Mouse (Mus musculus) left cerebral cortex, postnatal 36 days (tissue): ENCODE measurements around the gene Ccdc89. TPM values are rescaled to one million over a fixed set of nuclear protein-coding genes. Genes with fewer than 3 reads are reported as not detected.
A peak's percentile ranks its signal among the peaks of the same experiment; 100 is the strongest.

Experiments used
- DNase-seq, 2 experiments: peaks; one replicate each; pipeline ENCODE4 v3.0.0; 2021 to 2022; ENCODE audit warnings: low spot score in 2 of 2, mixed read lengths in 1 of 2
- intact Hi-C: fragments of 180-260 bp; cut with DNase I; formaldehyde crosslinking; loops from one replicate; pipeline ENCODE4 v1.15.1; 2025
- total RNA-seq, 2 experiments: library from RNA; stranded (reverse); gene quantifications; 2 replicates each; pipeline ENCODE4 v1.2.3; 2021

Gene Ccdc89
- total RNA-seq, result under 1 TPM; 0.79 to 0.94 TPM

GRCm38 (mm10) chr7:90426020-90427001 lies at the start of gene Ccdc89:
Ccdc89 (plus strand) TSS chr7:90426577.
- peak; percentile 80 to 82 for DNase-seq
- intact Hi-C loops, result loop anchor here (10.0 kb wide), 1 partner anchor 442 kb away; the partner anchor contains the start of gene Eed

GRCm38 (mm10) chr7:90384411-90384810 lies 42.0 kb upstream of the Ccdc89 start:
- DNase-seq, result no peak
- intact Hi-C loops, result no loop called here

DNA sequence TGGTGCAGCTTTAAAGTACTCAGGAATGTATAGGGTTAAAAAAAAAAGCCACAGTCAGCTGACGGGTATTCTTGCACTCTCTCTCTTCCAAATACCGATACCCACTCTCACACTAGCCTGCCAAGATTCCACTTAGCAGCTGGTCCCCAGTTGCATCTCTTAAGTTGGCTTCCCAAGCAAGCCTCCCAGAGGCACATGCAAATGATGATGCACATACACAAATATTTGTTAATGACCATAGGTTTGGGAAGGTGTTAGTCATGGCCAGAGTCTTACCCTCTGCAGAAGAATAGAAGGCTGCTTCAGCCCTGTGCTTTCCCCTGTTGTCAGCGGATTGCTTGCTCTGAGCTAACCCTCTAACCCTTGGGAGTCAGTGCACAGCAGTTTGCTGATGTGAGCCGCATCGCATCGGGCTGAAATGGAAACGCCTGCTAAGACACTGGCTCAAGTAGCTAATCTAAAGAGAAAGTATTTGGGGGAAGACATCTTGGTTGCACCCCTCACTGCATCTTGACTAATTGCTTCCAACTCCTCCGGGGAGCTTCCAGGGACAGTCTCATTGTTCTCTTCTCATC lies 39.4 kb upstream of the Ccdc89 start:
- intact Hi-C loops, result no loop called here
- peak; percentile 68 to 73 for DNase-seq

DNA sequence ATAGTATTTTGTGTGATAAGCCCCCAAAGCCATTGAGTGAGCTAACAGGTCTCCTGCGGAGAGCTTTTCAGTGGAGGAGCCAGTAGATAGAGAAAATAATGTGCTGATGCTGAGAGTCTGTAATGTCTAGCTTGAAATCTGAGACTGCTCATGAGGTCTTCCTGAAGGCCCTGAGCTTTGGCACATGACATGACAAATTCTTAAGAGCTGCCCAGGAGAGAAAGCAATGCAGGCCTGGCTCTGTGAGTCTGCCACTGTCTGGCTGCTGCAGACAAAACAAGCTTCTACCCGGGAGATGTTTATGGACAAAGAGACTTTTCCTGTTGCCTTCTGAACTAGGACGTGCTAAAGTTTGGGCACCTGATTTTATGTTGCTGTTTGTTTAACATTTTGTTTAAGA lies 36.6 kb upstream of the Ccdc89 start:
- DNase-seq, result no peak
- intact Hi-C loops, result no loop called here

DNA sequence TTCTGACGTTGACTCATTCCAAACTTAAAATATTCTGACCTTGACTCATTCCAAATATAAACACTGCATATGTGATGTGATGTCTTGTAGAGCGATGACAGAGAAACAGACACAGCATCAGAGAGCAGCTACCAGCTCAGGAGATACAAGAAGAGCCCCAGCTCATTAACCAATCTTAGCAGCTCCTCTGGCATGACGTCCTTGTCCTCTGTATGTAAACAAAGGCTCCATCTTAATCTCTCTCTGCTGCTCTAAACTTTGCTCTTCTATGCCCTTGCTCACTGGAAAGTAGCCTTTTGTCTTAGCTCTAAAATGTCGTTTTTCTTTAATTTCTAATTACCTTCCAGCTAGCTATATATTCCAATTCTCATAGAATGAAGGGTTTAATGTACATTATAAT lies 31.3 kb upstream of the Ccdc89 start:
- intact Hi-C loops, result no loop called here
- DNase-seq, result no peak

DNA sequence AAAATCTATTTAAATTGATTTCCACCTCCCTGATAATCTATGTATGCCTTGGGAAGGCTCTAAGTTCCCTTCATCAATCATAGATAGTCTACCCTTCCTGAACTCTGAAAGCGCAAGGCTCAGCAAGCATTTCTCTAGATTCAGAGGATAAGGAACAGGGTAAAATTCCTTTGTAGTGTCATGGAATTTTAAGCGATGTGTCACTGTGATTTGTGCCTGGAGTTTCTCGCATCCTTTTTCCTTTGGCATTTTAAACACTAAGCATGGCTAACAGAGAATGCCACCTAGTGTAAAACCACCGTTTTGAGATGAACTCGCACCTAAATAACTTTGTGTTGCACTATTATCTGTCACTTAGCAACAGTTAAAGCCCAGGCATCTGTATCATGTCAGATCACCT lies 30.4 kb upstream of the Ccdc89 start:
- intact Hi-C loops, result no loop called here
- no peak for DNase-seq

- peak; percentile 48 to 49 for DNase-seq
- intact Hi-C loops, result loop anchor here (5.0 to 10.0 kb wide), 2 partner anchors 133 to 415 kb away; no protein-coding TSS in a partner anchor
Observed at GRCm38 (mm10) chr7:90409934-90410333, 16.4 kb upstream of the Ccdc89 start.

DNA sequence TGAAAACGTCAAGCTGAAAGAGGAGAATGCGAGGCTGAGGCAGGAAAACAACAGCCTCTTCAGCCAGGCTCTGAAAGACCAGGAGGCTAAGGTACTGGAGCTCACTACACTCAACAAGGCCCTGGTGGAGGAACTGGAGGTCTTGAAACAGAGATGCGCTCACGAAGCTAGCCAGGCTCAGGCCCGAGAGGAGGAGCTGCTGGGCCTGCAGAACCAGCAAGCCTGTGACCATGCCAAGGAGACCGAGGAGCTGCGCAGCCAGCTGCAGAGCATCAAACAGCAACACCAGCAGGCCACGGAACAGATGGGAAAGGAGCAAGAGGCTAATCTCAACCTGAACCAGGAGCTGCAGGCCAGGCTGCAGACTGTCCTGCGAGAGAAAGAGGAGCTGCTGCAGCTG lies 629 bp downstream of the Ccdc89 start:
- no peak for DNase-seq
- intact Hi-C loops, result loop anchor here (10.0 kb wide), 1 partner anchor 442 kb away; the partner anchor contains the start of gene Eed

DNA sequence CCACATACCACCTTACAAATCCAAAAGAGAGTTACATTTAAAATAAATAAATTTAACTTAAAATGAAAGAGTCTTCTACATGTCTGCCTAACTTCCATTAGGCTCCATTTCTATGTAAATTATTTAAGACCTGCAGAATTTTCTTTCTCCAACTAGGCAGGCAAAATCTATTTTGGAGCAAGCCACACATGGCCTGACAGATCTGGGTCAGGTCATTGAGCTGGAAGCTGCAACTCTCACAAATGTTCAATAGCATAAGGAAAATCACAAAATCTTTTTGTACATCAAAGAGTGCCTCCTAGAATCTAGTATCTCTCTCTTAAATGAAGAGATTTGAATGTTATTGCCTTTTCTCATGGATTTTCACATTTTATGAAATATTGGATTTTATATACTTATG lies 5.8 kb downstream of the Ccdc89 start:
- no peak for DNase-seq
- intact Hi-C loops, result no loop called here

- DNase-seq, result no peak
- intact Hi-C loops, result loop anchor here (5.0 kb wide), 1 partner anchor 308 kb away; the partner anchor contains the start of gene Picalm
Observed at GRCm38 (mm10) chr7:90440044-90440443, 13.7 kb downstream of the Ccdc89 start.

DNA sequence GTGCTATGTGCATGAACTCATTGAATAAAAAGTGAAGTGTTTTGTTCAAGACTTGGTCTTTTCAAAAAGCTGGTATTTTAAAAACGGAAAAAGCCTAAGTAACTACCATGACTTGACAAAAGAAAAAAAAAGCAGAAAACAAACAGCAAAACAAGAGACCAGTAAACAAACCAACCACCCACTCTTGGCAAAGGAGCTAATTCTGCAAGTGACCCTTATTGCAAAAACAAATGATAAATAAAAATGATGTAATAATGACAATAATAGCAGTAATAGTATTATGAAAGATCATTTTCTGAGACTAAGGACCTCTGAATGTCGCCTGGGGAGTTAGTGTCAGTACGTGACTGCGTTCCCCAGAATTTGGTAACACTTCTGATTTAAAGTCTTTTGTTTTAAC lies 15.7 kb downstream of the Ccdc89 start:
- intact Hi-C loops, result loop anchor here (1.0 to 5.0 kb wide), 3 partner anchors 15 to 310 kb away; partner anchors contain the start of genes Dlg2, Picalm, Tmem126a and Tmem126b
- no peak for DNase-seq

GRCm38 (mm10) chr7:90442518-90443080 lies 16.2 kb downstream of the Ccdc89 start, which contains the start of gene Crebzf:
Crebzf (plus strand) TSS chr7:90442729.
- peak; percentile 94 to 95 for DNase-seq
- intact Hi-C loops, result loop anchor here (1.0 to 5.0 kb wide), 3 partner anchors 14 to 310 kb away; partner anchors contain the start of genes Dlg2, Picalm, Tmem126a and Tmem126b

- intact Hi-C loops, result loop anchor here (2.0 to 5.0 kb wide), 2 partner anchors 13 to 311 kb away; partner anchors contain the start of genes Picalm and Tmem126a
- DNase-seq, result peak; percentile 74 to 81
Observed at GRCm38 (mm10) chr7:90443101-90444091, 17.0 kb downstream of the Ccdc89 start.

DNA sequence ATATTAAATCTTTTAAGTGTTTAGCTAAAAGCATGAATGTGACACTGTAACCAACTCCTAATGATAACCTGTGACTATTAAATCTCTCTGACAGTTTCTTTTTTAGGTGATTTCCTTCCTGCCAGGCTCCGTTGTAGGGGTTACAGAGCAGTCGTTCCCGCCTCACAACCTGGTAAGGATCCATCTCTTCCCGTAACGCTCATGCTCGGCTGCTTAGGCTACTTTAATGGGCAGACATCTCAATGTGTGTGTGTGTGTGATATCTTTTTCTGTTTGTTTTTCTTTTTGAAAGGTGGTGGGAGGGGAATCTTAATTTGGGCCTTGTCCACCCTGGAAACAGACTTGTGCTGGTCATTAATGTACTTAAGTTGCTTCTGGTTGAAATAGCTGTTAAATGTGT lies 17.8 kb downstream of the Ccdc89 start:
- no peak for DNase-seq
- intact Hi-C loops, result loop anchor here (5.0 kb wide), 1 partner anchor 312 kb away; the partner anchor contains the start of gene Picalm

- no peak for DNase-seq
- intact Hi-C loops, result loop anchor here (2.0 kb wide), 1 partner anchor 13 kb away; the partner anchor contains the start of gene Crebzf
Observed at GRCm38 (mm10) chr7:90456149-90456844, 29.9 kb downstream of the Ccdc89 start.

GRCm38 (mm10) chr7:90456845-90457468 lies 30.6 kb downstream of the Ccdc89 start, which contains the start of gene Tmem126a:
Tmem126a (minus strand) TSS chr7:90457229.
- intact Hi-C loops, result loop anchor here (2.0 kb wide), 1 partner anchor 14 kb away; the partner anchor contains the start of gene Crebzf
- DNase-seq, result peak; percentile 84

DNA sequence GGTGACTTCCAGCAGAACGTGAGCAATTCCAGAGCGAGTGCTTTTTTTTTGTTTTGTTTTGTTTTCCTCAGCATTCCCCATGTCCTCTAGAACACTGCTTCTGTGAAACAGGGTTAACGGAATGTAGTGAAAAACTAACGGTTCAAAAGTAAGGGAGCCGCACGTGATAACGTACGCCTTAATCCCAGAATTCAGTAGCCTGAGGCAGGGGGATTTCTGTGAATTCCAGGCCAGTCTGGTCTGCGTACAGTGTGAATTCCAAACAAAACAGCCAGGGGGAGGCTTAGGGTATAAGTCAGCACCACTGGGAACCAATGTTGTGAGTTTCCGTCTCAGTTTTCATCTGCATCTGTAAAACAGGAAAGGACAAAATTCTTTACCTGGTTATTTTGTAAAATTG lies 31.1 kb downstream of the Ccdc89 start:
- DNase-seq, result no peak
- intact Hi-C loops, result loop anchor here (2.0 kb wide), 1 partner anchor 15 kb away; the partner anchor contains the start of gene Crebzf
